Mouse (Mus musculus) testis, adult 2 months (tissue): Measurements from ENCODE around the gene Gabrr2.

Source experiments
- CTCF ChIP-seq: fragments of 200-500 bp; IDR thresholded peaks from 2 replicates; pipeline ENCODE4 v1.5.1; 2012; ENCODE audit warnings: low read depth, mild to moderate bottlenecking, inconsistent platforms, low read length, moderate library complexity; ENCODE audit not compliant: control insufficient read depth, insufficient read depth, insufficient replicate concordance
- POLR2A ChIP-seq: fragments of 200-500 bp; IDR thresholded peaks from 2 replicates; pipeline ENCODE4 v1.6.1; 2012; ENCODE audit warnings: low read depth, mild to moderate bottlenecking, inconsistent platforms, low read length, moderate library complexity; ENCODE audit not compliant: control insufficient read depth

- TF ChIP-seq CTCF (no peak), POLR2A (no peak)
Measured at GRCm38 (mm10) chr4:33074406-33074805, 11.6 kb downstream of the Gabrr2 start.
